Mouse (Mus musculus): ENCODE data around the gene Fbxl3.

The Fbxl3 gene

DNA sequence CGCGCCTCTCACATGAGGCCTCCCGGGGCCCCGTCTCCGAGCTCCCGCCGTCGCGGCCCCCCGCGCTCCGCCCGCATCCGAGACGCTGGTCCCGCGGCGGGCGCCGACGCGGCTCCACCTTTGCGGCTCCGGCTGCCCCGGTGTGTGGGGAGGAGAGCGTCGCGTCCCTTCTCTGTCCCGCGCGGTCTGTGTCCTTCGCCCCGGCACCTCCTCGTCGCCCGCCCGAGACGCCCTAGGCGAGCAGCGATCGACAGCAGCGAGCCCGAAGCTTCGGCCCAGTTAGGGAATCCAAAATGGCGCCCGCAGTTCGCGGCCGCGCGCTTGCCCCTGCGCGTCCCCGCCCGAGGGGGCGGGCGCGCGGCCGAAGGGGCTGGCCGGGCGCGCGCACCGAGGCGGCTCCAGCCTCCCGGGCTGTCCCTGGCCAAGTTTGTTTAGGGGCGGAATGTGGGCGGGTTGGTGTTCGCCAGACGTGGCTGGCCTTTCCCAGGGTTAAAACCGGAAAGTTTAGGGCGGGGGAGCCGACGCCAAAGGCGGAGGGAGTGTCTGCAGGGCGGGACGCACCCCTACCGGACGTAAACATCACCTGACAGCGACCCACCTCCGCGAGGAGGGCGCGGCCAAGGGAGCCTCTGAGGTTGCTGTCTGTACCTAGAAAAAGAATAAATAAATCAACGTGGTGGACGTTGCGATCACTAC lies at the start of gene Fbxl3:
TSS of gene Fbxl3 (minus strand) at position 329 of the 696 bp plus-strand sequence.
- peak; percentile 96 to 98 for DNase-seq (ENCODE audit: low spot score in 2 of 2)

DNA sequence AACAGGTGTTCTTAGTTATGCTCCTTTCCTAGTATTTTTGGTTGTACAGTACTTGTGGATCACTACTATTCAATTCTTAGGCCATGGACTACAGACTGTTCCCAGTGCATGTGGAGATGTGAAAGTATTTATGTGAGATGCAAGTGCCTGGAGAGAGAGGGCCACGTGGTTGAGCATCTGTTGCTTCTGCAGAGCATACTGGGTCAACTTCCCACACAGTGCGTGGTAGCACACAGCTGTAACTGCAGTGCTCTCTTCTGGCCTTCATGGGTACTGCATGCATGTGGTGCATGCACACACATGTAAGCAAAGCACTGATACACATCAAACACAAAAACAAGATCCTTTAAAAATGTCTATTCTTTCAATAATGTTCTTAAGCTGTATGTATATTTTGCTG lies 32.6 kb upstream of the Fbxl3 start:
- DNase-seq (ENCODE audit: low spot score in 2 of 2) = no peak

DNA sequence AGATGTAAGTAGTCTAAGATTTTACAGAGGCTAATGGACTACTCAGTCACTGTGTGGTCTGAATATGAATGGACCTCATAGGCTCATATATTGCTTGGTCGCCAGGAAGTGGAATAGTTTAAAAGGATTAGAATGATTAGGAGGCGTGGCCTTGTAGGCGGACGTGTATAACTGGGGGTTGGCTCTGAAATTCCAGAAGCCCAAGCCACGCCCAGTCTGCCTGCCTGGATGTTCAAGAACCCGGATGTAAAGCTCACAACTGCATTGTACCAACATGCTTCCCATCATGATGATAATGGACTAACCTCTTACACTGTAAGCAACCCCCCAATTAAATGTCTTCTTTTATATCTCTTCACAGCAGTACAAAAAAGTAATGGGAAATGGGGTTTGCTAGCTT lies 26.4 kb upstream of the Fbxl3 start:
- no peak for DNase-seq (ENCODE audit: low spot score in 2 of 2)

DNA sequence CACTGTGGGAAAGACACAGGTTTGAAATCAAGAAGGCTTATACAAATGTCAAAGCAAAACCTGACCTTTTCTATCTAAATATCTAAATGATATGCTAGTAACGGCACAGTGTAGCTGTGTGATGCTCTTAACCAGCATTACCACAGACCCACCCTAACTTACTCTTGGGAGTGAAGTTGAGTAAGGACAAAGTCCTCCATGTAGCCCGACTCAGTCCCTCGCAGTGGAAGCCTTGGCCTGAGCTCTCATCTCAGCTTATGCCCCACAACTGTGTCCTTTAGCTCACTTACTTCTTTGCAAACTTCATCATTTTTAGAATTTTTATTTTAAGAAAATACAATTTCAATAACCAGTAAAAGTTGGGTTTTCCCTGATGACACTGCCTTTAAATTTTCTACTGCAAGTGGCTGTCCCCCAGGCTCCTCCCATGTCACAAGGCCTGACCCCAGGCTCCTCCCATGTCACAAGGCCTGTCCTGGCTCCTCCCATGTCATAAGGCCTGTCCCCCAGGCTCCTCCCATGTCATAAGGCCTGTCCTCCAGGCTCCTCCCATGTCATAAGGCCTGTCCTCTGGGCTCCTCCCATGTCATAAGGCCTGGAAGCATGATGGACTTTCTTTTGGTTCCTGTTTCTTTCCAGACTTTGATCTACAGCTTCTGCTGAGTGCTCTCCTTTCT lies 15.8 kb upstream of the Fbxl3 start:
- no peak for DNase-seq (ENCODE audit: low spot score in 2 of 2)

DNA sequence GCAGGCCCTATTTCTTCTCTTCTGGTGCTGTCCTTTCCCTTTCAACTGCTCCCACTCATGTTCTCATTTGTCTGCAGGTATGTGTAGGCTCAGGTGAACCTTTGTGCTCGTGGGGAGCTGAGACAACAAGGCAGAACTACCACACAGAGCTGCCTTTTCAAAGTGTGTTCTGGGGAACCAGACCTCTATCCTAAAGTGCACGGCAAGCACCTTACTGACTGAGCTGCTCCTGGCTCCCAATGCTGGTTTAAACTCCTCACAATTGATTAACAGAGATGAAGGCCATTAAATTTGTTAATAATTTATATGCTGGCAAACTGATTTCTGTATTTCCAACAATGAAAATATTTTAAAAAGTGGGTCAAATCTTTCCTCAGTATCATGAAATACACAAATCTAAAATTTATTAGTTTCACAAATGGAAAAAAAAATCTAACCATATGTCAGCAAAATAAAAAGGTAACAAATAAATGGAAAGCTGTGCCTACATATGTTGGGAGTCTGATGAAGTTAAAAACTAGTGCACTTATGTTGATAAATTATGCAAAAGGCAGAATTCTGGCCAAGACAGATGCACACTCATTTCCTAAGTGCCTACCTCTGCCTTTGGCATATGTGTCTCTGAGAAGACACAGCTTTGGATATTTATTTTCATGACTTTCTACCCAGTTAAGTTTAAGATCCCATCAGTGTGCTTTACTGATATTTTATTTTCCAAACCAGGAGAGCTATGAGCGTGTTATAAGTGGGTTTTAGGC lies 13.4 kb upstream of the Fbxl3 start:
- DNase-seq (ENCODE audit: low spot score in 2 of 2) = no peak

DNA sequence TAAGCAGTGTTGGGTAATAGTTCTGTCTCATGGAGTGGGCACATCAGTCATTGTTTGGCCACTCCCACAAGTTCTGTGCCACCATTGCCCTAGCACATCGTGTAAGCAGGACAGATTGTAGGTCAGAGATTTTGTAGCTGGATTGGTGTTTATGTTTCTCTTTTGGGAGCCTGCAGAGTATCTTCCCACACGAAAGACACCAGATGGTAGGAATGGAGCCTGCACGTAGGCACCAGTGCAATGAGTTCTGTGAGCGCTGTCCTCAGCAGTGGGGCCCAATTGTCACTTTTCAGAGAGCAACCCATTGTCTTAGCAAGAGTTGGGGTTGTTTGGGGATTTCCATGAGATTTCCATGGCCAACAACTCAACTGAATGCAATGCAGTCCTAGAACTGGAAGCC lies 10.6 kb upstream of the Fbxl3 start:
- DNase-seq (ENCODE audit: low spot score in 2 of 2) = no peak

DNA sequence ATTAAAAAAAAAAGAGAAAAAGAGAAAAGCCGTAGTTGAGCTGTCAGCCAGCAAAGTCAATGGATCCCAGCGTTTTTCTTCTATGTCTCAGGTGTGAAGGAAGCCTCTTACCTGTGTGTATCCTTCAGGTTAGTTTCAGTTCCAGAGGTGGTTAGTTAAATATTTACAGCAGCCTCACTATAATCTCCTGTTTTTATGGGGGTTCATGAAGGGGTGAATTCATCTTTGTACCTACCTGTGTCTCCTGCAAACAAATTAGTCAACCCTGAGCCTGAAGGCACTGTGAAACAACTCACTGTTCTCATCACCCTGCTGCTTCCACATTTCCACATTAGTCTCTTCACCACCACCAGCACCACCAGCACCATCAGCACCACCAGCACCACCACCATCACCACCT lies 6.9 kb upstream of the Fbxl3 start:
- no peak for DNase-seq (ENCODE audit: low spot score in 2 of 2)

DNA sequence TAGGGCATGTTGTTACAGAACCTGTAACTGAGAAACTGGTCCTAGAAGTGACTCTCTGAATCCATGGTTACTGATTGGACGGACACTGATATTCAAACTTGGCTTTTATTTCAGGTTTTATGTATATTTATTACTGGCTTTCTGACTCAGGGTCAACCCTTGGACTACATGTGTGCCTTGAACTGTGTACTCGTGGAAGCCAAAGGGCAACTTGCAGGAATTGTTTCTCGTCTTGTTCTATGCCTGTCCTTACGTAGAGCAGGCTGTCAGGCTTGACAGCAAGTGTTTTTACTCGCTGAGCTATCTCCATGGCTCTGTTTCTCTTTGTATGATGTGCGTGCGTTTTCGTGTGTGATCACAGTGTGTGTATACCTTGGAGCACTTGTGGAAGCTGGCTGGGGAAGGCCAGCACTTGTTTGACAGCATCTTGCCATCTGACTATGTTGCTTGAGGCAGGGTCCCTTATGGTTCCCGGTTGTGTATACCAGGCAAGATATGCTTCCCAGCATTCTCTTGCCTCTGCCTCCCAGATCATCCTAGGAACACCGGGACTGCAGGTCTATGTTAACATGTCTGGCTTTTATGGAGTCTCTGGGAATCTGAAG lies 3.5 kb upstream of the Fbxl3 start:
- no peak for DNase-seq (ENCODE audit: low spot score in 2 of 2)

DNA sequence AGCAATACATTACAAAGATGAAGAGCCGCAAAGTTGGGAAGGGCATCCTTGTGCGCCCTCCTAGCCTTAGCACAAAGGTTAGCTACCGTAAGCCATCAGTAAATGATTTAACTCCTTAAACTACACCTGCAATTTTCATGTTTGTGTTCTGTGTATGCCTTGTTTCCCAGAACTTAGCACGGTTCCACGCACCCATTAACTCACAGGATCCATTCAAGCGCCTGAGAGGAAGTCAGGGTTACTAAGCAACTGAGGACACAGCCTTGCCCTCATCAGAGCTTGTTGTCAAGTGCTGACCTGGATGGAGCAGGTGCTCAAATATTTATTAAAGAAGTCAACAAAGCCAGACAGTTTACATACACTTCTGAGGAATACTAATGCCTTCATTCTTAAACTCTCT lies 2.9 kb upstream of the Fbxl3 start:
- DNase-seq (ENCODE audit: low spot score in 2 of 2) = no peak

DNA sequence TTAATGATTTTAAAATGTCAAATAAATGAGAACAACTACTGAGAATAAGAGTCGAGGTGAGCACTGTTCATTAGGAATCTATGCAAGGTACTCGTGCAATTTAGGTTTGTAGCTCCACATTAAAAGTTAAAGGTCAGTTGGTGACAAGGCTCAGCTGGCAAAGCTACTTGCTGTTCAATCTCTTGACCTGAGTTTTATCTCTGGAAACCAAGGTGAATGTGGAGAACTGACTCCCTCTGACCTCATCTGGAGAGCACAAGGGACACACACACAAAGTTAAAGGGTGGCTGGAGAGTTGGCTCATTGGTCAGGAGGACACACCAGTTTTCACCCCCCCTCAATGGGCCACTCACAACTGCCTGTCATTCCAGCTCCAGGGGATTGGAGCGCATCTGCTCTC lies 1.8 kb upstream of the Fbxl3 start:
- DNase-seq (ENCODE audit: low spot score in 2 of 2) = no peak

DNA sequence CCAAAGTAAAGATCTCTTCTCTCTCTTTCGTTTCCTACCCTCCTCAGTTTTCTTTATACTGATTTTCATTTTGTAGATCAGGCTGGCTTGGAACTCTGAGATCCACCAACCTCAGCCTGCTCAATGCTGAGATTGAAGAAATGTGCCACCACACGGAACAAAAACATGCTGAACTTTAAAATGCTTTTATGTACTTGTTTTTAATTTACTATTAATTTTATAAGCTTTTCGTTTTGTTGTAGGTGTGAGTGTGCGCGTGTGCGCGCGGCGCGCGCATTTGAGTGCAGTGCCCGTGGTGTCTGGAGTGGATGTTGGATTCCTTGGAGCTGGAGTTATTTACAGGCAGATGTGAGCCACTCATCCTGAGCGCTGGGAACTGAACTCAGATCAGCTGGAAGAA lies 930 bp upstream of the Fbxl3 start:
- no peak for DNase-seq (ENCODE audit: low spot score in 2 of 2)

DNA sequence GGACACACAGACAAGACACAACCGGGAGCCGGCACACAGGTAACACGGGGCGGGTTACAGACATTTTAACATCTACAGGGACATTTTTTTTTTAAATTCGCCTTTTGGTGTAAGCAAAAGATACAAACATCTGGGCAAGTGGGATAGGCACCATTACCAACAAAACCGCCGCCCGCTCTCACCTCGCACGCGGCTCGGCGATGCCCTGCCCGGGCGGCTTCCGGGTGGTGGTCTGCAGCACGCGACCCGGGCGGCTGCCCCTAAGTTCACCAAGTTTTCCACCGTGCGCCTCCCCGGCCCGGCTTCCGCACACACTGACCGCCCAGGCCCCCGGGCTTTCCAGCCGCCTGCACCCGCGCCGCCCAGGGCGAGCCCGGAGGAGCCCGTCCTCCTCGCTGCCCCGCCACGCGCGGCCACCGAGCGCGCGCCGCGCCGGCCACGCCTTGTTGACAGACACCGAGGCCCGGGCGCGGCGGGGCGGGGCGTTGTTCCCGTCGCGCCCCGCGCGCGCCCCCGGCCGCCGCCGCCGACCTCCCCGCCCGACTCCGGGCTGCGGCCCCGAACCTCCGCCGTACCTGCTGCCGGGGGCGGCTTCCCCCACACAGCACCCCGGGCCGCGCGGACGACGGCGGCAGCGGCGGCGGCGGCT lies 655 bp downstream of the Fbxl3 start:
- DNase-seq (ENCODE audit: low spot score in 2 of 2) = peak; percentile 88 to 89

DNA sequence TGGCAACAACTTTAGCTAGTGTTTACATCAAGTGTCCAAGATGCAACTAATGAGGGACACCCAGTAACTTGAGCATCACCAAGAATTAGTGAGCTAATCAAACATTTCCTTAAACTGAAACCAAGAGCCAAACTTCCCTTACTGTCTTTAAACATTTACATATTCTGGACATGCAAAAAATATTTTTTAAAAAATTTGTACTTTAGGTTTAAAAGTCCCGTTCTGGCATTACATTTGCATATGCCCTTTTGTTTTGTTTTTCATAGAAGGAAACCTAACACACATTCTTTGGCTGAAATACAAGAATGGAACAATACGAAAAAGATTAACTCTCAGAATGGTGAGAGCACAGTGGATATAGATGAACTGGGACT lies 1.2 kb downstream of the Fbxl3 start:
- no peak for DNase-seq (ENCODE audit: low spot score in 2 of 2)

DNA sequence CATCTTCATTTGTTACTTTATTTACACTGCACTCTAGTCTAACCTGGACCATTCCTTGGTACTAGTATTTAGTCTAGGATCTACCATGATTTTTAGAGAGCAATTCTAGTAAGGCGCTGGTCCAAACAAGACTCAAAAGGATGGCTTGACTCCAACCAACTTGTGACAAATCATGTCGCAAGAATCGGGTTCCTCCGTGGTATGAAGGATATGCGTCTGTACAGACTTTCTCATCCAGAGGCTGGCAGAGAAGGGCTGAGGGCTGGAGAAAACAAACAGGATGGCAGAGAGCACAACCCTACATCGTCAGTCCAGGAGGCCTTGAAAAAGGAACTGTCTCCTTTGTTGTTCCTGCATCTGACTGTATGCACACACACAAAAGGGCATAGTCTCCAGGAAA lies 2.7 kb downstream of the Fbxl3 start:
- DNase-seq (ENCODE audit: low spot score in 2 of 2) = peak; percentile 13 to 26

DNA sequence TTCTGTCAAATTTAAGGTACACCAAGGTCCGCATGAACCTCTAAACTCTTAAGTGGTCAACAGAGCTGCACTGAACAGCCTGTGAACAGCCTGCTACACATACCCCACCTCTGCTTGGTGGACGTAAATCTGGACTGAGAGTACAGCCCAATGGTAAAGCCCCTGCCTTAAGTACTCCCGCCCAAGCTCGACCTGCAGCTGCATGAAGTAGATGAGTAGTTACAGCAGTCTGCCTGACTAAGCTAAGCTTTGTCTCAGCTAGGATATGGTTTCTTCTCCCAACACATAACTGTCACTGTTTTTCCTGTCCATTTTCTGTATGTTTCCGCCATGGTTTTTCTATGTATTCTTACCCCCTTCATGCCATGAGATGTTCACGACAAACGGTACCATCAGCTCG lies 3.5 kb downstream of the Fbxl3 start:
- no peak for DNase-seq (ENCODE audit: low spot score in 2 of 2)

DNA sequence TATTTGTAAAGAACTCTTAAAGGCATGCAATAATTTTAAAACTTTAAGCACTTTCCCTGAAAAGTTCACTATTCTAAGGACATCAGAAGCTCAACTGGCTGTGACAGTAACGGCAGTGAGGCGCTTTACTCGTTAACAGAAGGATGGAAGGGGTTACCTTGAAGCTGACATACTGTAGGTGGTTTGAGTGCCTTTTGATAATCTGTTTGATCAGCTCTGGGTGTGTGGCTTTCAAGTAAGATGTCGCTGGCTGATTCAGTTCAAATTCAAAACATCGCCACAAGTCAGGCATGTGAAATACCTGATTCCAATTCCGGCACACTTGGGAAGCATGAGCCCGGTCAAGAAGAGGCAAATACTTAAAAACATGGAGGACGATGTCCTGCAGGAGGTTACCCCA lies 4.3 kb downstream of the Fbxl3 start:
- no peak for DNase-seq (ENCODE audit: low spot score in 2 of 2)

DNA sequence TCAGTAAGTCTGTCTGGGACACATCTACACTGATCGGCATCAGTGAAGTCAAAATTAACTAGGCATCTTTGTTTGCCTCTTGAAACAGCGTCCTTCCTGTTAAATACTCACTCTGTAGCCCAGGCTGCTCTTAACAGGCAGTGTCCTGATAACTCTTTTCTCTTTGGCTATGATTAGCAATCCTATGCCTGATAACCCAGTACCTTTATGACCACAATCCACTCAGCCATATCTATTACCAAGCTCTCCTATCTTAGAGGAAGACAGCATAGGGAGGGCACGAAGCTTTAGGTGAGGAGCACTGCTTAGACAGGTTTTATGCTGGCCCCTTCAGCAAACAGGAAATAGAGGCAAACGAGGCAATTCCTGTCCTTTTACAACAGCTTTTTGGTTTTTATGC lies 5.7 kb downstream of the Fbxl3 start:
- DNase-seq (ENCODE audit: low spot score in 2 of 2) = no peak

DNA sequence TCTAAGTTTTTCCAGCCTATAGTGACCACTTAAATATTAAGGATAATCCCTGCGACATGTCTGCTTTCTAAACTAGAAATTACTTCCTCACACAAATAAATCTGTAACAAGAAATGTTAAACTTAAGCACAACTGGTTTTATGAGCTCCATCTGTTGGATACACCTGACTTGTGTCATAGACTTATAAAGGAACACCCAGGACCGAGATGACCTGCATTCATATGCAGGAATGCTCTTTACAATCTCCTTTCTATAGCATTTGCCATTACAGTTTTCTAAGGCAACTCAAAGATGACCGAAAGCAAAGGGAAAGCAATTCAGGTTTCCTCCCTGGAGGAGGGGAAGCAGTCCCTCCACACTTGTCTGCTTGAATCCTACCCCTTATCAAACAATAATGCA lies 6.1 kb downstream of the Fbxl3 start:
- no peak for DNase-seq (ENCODE audit: low spot score in 2 of 2)

DNA sequence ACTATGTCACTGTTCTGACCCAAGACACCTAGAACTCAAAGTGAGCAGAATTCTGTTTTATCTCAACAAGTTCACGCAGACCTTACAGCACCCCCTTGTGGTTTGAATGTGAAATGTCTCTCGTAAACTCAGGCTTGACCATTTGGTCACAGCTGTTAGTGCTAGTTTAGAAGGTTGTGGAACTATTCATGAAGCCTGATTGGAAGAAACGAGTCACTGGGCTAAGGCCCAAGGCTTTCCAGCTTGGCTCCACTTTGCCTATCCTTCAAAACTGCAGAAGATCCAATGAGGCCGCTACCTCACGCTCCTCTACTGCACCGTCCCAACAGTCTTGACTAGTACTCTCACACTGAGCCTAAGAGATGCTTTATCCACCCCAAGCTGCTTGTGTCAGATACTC lies 10.7 kb downstream of the Fbxl3 start:
- peak; percentile 74 to 82 for DNase-seq (ENCODE audit: low spot score in 2 of 2)

DNA sequence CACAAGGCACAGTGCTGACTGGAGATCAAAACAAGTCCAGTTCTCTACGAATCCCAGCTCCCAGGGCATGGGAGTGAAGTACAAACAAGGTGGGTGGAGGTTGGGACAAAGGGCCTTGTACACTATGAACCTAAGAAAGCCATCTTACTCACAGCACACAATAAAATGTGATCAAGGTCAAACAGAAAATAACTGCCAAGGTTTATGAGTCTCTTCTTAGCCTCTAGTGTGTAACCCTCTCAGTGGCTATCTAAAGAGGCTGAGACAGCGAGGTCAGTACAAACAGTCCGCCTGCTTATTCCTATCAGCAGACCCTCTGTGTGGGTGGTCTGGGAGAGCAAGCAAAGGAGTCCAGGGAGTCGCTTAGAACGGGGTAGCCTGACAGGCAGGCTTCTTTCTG lies 11.5 kb downstream of the Fbxl3 start:
- DNase-seq (ENCODE audit: low spot score in 2 of 2) = no peak

DNA sequence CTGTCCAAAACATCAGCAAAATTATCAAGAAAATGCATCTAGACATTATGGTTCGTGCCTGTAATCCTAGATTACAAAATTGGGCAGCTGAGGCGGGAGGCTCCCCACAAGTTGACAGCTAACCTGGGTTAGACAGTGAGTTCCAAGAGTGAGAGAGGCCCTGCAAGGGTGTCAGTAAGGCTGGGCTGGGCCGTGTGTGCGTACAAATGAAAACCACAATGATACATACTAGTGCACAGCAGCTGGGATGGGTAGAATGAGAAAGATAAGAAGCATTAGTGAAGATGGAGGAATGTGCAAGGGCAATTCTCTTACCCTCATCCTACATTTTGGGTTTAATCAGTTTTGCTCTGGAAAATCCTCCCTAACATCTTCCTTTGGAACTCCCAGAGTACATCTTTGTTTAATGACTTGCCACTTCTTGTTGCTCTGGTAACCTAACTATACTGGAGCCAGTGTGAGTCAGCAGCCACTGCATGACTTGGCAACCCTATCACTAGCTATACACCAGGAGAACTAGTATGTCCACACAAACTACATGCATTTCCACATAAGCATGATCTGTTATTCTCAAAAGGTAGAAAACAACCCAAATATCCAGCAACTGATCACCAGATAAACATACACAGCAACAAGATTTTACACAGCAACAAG lies 12.6 kb downstream of the Fbxl3 start:
- no peak for DNase-seq (ENCODE audit: low spot score in 2 of 2)
